Mouse (Mus musculus): ENCODE data around the gene Jazf1.

Gene Jazf1

DNA sequence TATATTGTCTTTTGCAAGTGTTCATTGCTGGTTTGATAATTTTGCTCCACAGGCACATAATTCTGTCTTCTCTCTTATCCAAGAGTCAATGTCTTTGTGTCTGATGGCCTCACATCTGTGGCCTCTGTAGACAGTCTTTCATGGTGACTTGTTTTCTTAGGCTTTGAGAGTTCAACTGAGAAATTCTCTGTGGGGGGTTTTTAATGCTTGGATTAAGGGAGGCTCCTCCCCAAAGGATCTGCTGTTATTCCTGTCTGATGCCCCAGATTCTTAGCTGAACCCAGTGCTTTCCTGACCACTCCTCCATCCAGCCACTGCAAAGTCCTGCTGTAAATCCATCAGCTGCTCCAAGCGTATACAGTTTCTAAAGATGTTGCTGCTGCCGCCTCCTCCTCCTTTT lies 112.3 kb downstream of the Jazf1 start:
- DNase-seq (ENCODE audit: low spot score in 2 of 2), result no peak

DNA sequence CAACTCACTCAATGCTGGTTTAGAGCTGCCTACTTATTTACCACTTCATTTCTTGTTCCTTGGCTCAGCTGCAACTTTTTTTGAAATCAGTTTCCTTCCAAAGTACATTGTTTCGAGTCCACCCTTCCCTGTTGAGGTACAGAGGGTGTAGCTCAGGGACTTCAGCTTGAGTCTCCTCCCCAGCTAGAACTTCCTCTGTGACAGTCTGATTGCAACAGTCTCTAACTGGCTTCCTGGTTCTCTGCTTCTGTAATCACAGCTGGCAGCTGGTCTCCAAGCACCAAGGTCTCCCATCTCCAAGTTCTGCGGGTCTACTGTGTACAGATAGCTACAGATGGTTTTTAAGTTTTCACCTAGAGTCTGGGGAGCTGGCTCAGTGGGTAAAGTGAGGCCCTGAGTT lies 113.1 kb downstream of the Jazf1 start:
- DNase-seq (ENCODE audit: low spot score in 2 of 2), result no peak

DNA sequence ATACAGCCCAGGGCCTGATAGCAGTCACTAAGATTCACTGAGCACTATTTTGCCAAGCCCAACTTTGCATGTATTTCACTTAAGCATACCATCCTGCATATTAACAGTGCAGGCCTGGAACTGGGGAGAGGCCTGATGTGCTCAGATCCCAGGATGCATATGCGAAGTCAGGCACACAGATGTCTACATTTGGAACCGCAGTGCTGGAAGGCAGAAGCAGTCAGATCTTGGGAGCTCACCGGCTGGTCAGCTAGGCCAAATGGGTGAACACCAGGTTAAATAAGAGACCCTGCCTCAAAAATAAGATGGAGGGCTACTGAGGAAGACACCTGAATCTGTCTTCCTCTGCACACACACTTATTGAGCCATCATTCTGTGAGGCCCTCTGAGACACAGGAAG lies 113.6 kb downstream of the Jazf1 start:
- no peak for DNase-seq (ENCODE audit: low spot score in 2 of 2)

DNA sequence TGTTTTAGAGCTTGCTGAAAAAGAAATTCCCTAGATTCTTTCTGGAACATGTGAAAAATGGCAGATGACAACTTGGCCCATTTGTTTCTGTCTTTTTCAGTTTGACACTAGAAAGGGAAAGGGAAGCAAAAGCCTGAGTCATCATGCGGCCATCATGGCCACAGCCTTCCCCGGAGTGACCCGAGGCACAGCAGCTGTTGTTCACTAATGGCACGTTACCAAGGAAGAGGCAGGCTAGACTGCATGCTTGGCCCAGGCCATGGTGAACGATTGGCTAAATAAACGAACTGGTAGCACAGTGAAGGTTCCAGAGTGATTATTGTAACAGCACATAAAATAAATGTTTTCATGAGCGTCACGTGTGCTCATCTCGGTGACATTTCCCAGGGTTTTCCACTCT lies 114.0 kb downstream of the Jazf1 start:
- no peak for DNase-seq (ENCODE audit: low spot score in 2 of 2)

DNA sequence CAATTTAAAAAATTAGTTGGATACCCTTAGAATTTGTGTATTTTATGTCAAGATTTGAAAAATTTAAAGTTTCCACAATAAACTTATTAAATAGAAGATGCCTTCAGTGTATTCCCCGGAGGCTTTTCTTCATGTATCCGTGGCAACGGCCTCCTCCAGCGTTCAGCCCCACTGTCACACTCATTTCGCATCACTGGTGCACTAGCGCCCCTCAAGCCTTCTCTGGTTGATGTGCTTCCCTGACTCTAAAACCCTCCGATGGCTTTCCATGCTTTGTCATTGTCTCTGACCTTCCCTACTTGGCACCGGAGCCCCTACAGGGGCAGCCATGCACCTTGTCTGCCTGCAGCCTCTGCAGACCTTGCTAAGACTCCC lies 115.9 kb downstream of the Jazf1 start:
- no peak for DNase-seq (ENCODE audit: low spot score in 2 of 2)

DNA sequence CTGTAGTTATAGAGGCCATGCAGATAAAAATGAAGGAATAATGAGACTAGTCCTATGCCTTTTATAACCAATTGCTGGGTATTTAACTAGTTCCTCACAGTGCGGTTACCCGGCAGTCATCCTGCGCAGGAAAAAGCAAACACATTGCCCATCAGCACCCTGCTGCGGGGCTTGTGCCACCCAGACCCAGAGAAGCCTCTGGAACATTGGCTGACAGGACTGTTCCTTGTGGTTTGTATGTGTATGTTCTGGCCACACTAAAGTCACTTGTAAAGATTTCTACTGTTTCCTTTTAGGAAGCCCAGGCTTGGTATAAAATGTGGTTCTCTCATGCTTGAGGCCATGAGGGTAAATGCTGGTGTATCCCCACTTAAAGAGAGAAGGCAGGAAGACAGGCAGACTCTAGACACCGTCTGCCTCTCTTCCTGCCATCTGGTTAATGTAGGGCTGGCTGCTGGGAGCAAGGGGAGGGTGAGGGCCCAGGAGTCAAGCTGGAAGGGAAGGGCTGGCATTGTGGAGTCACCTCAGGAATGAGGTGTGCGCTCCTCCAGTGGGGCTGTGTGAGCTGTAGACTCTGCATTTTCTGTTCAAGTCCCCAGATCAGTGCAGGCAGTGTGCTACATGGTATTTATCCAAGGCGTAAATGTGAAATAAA lies 116.4 kb downstream of the Jazf1 start:
- no peak for DNase-seq (ENCODE audit: low spot score in 2 of 2)

DNA sequence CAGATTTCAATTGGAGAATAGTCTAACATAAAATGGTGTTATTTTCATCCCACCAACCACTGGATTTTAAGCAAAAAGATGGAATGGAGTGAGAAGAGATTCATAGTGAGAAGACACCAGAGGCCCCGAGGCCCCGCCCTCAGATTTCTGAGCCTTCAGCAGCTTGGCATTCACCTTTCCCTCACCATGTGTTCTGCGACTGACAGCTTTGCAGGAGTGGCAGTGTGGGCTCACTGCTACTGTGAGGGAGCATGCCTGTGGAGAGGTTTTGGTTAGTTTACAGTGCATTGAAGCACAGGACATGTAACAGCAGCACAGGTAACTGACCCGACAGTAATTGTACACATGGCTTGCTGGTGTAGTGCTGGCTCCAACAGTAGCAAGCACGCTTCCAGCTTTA lies 118.1 kb downstream of the Jazf1 start:
- no peak for DNase-seq (ENCODE audit: low spot score in 2 of 2)

DNA sequence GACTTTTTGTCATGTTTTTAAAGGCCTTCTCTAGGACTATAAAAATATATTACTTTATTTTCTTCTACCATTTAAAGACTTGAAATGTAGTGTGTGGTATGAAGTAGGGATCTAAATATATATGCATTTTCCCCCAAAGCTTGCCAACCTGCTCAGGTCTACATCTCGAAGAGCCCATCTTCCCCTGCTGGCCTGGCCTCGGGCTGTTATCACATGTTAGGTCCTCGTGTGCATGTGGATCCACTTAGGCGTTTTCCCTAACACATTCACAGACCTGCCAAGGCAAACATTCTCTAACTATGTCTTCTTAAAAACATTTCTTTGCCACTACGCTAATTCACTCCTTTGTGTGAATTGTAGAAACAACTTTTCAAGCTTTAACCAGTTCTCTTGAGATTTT lies 125.9 kb downstream of the Jazf1 start:
- DNase-seq (ENCODE audit: low spot score in 2 of 2), result no peak

DNA sequence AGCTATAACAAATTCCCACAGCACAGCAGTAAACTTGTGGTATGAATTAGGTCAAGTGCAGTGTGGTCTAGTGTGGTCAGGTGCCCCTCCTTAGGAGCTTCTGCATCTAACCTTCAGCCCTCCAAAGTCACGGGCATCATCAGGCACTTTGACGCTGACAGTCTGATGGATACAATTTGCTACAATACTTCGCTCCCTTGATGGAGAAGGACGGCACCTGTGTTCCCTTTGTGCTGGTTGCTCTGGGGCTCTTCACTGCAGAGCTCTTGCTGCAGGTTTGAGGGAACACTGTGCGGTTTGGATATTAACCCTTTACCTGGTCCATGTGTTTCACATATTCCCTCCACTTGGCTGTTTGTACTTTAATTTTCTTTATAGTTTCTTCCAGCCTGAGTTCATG lies 126.3 kb downstream of the Jazf1 start:
- no peak for DNase-seq (ENCODE audit: low spot score in 2 of 2)

DNA sequence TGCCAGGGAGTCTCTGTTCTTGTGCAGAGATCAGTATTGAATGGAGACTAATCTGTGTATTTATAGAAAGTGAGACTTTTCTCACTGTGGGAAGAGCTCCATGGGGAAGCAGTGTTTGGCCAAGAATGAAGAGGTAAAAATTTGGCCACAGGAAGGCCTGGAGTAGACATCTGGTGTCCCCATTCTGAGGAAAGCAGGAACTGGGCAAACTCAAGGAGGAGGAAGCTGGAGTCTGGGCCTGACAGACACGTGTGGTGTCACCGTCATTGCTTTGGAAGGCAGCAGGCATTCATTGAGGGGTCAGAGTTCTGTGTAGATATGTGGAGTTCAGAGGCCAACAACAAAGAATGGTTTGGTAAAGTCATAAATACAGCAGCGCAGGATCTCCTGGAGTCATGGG lies 130.5 kb downstream of the Jazf1 start:
- no peak for DNase-seq (ENCODE audit: low spot score in 2 of 2)

DNA sequence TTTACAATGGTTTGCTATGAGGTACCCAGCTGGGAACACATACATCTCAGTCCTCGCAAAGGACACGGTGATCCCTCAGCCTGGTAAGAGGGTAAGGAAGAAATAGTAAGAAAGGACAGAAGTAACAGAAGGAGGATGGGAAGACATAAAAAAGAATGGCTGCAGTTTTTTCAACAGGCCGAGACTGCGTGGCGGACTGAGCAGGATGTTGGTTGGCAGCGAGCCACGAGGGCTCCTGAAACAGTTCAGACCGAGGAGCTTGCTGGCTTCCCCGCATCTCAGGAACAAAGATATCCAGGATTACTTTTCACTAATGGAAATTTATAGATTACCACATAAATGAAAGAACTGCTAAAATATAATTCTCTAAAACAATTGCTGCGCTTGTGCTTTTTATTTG lies 131.4 kb downstream of the Jazf1 start:
- no peak for DNase-seq (ENCODE audit: low spot score in 2 of 2)

DNA sequence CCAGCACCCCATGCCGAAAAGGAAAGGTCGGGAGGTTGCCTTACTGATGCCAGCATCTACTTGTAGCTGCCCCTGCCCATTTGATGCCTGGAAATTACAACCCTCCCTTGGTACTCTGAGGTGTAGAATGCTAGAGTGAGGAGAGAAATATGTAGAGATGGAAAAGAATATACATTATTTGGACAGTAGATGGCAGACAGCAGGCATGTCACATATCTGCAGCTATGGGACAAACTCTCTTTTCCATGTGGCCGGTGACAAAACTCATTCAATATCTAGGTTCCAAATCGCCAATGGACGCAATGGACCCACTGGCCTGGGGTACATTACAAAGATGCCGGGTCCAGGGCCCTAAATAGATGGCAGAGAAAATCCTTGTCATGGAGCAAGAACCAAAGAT lies 134.4 kb downstream of the Jazf1 start:
- DNase-seq (ENCODE audit: low spot score in 2 of 2), result no peak

DNA sequence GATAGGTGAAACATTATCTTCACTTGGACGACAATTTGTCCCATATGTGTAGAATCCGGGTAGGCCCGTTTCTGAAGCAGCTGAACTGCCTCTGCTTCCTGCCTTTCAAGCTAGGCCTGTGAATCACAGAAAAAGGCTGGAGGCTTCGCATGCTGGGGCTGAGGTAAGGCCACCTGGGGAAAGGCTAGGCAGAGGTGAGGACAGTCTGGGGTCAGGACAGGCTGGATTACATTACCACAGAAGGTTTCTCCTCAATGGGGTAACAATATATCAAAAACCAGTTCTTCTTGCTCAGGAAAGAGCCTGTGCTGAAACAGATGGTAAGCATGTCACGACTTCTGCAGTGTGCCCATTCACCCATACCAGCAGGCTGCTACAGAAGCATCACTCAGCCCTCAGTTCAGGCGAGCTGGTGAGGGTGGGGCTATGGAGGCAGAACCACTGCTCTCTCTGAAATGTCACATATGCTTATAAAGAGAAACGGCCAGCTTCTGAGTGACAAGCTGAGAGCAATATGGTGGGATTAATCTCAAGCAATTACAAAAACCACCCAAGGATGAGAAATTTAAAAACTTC lies 135.7 kb downstream of the Jazf1 start:
- no peak for DNase-seq (ENCODE audit: low spot score in 2 of 2)

DNA sequence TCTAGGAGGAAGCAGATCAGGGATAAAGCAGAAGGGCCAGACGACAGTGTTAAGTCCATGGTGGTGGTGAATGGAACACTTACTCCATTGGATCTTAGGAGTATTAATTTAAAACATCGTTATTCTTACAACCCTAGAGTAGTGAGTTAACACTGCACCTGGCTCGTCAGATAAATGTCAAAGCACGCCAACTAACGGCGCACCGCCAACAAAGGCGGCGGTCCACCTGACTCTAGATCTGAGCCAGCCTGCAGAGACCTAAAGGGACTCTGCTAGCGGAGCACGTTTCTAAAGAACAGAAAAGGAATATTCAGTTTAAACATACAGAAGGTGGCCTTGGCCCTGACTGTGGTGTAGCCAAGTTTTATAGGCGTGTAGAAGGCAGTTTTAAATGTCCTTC lies 139.1 kb downstream of the Jazf1 start:
- no peak for DNase-seq (ENCODE audit: low spot score in 2 of 2)

DNA sequence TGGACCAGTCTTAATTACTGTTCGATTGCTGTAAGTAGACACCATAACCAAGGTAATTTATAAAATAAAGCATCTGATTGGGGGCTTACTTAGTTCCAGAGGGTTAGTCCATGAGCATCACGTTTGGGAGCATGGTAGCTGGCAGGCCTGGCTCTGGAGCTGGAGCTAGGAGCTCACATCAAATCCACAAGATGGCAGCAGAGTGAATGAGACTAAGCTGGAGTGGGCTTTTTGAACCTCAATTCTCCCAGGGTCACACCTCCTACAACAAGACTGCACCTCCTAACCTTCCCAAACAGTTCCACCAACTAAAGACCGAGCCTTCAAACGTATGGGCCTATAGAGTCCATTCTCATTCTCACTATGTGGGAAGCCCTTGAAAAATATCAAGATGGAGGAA lies 141.5 kb downstream of the Jazf1 start:
- DNase-seq (ENCODE audit: low spot score in 2 of 2), result no peak

DNA sequence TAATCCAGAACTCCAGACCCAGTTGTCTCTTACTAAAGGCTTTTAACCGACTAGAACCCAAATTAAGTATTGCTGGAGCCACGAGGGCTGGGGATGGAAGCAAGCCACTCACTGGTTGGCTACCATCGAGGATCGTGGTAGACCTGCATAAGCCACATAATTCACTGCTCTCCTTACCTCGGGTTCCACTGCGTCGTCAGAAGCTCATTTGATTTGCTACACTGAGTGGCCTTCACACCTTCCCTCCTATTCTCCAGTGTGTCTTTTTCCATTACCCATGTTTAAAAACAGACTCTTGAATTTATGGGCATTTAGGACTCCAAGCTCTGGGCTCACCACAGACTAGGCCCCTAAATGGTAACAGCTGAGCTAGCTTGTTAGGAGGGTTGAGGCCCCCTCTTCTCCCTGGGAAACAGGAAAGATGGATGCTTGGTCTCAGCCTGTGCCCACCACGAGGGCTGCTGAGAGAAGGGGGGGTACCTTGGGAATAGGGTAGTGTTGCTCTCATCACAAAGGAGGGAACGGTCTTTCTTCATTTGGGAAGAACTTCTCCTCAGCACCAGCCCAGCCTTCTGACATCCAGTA lies 142.9 kb downstream of the Jazf1 start:
- DNase-seq (ENCODE audit: low spot score in 2 of 2), result no peak

DNA sequence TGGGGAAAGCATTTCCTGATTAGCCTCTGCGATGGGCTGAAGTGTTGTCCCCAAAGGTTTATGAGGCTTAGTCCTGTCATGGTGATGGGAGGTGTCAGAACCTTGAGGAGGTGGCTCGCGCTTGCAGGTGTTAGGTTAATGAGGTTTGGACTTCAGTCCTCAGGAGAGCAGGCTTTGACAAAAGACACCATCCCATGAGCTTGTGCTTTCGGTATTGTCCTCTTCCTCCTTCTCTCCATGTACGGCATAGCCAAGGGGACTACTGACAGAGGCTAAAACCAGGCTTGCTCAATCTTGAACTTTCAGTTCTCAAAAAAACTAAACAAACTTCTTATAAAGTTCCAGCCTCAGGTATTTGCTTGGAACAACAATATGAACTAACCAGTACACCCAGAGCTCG lies 147.2 kb downstream of the Jazf1 start:
- no peak for DNase-seq (ENCODE audit: low spot score in 2 of 2)

DNA sequence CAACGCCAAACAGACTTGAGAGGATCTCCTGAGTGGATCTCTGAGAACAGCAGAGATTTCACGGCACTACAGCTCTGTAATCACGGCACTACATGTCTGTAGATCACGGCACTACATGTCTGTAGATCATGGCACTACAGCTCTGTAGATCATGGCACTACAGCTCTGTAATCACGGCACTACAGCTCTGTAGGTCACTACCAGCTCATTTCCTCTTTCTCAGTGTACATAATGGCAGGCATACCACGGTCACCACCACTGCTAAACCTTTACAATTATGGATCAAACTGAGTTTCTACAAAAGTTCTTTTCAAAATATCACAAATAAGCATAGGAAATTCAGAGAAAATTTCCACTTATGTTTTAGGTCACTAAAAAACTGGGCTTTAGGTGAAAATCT lies 147.7 kb downstream of the Jazf1 start:
- no peak for DNase-seq (ENCODE audit: low spot score in 2 of 2)

DNA sequence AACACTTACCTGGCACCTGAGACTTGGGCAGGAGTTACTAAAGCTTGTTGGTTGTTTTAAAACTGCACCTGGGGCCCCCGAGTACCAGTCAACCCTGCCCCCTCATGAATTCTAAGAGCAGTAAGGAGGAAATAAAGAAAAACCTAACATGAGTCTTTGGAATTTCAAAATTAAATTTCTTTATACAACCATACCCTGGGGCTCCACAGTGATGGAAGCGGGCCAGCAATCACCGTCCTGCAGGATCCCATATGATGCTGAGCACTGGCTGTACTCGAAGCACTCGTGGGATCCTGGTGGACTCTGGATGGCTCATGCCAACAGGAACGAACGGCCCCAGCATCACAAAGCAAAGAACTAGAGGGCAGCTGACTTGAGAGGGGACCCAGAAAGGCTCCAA lies 149.0 kb downstream of the Jazf1 start:
- DNase-seq (ENCODE audit: low spot score in 2 of 2), result no peak

DNA sequence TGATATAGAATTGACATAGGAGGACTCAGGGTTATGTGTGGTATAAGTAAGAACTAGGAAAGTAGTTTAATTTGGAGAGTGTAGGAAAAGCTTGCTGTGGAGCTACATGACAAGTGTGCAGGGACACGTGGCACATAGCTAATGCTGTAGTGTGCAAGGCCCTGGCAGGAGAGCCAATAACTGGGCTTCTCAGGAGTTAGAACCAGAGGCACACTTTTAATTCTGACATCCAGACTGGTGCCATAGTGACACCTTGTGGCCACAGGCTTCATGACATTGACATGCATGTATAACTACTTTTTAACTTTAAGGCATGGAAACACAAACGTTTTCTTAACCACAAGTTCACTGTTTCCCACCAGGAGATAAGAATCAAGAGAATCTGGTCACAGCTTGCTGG lies 149.5 kb downstream of the Jazf1 start:
- peak; percentile 70 to 84 for DNase-seq (ENCODE audit: low spot score in 2 of 2)

DNA sequence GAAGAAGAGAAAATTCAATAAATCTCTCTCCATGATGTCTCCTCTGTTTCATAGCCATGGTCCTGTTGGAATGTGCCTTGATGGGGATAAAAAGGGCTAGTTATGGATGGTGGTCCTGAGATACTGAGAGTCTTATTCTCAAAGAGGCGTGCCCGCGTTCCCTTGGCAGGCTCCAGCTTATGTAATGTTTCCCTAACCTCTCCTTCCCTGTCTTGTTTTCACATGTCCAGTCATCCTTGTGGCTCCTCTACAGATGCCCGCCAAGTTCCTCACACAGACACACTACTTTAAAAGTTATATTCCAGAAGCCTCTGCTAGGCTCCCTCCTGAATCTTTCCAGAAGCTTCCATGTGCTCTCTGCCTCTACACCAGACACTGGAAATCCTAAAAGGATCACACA lies 151.0 kb downstream of the Jazf1 start:
- DNase-seq (ENCODE audit: low spot score in 2 of 2), result no peak

DNA sequence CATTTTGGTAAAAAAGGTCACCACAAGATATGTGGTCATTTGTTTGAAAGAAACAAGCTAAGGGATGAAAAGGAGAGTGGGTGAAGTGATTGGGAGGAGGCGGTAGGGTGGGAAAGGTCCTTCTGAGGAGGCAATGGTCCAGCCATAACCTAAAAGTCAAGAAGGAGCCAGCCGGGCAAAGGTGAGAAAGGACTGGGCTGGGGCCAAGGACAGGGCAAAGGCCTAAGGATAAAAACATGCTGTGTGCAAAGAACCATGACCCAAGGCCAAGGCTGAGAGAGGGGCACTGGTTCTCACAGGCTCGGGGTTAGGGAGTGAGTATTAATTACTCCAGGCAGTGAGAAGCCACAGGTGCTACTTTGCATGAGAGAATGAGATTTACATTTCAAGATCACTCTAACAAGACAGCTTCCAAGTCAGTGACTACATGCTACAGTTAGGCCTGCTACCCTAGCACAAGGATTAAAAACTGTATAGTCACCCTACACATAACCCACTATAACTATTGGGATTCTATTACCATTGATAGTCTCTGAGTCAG lies 151.5 kb downstream of the Jazf1 start:
- no peak for DNase-seq (ENCODE audit: low spot score in 2 of 2)

DNA sequence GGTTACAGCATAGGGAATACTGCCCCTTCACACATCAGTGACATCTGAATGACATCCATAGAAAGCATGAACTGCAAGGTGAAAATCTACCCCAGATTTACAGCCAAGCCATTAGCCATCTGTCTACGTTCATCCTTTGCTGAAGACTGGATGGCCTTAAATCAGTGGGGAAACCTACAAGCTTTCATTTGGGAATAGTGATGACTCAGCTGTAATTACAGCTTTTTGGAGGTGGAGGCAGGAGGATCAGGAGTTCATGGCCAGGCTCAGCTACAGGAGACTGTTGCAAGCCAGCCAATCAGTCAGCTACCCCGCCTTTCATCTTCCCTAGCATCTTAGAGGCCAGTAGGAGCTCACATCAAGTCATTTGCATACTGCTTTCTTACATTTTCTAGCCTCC lies 153.5 kb downstream of the Jazf1 start:
- no peak for DNase-seq (ENCODE audit: low spot score in 2 of 2)

Measured in frontal cortex, postnatal 25 days (tissue).